Mouse (Mus musculus): ENCODE measurements around the gene Vstm2b. TPM values are rescaled to one million over a fixed set of nuclear protein-coding genes. Genes with fewer than 3 reads are reported as not detected.

Gene Vstm2b
- polyA plus RNA-seq, 1 experiment from 2014 or later: 0.75 TPM

DNA sequence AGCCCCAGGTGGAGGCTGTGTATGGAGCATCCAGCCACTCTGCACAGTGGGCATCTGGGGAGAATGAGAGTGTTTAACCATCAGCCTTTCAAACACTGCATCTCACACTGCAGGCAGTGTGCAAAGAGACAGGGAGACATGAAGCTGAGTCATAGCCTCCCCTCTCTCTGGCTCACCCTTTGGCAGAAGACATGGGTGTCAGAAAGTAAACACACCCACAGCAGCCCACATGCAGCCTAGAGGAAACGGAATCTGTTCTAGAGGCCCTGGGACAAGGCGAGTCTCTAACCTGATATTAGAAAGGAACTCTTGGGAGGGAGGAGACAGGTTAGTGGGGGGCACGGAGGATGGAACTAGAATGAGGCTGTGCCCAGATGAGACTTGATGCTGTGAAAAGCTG is 18.6 kb downstream of the Vstm2b start:
- H3K4me3 ChIP-seq (replicated peaks): no peak overlapping the region
- H3K4me1 ChIP-seq (replicated peaks): no peaks in the 10 kb centered on the region
- H3K27ac ChIP-seq: no peak overlapping the region
- no peaks in the 10 kb centered on the region for H3K9me3 ChIP-seq
- no peaks in the 10 kb centered on the region for H3K36me3 ChIP-seq
- H3K27me3 ChIP-seq (replicated peaks): no peaks in the 10 kb centered on the region
- WGBS: 71% methylated on average over 3 of the region's 3 CpGs
- ATAC-seq: no peak
- no peak overlapping the region for H3K9ac ChIP-seq
- no peak overlapping the region for H3K4me2 ChIP-seq (replicated peaks)

DNA sequence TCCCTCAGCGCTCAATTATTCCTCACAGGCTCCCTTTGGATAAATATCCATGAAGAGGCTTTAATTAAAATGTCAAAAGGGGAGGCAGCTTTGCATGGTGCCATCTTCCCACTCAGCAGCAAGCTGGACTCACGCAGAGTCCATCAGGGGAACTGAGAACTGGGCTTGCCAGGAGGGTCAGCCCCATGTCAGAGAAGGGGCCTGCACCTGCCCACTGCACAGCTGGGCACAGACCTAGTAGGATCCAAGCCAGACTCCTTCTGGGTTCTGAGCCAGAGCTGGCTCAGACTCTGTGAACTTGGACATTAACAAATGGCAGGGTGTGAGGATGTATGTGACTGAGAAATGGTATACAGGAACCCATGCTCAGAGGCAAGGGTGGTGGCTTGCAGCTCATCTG is 22.0 kb downstream of the Vstm2b start:
- ATAC-seq: no peak
- Histone ChIP-seq H3K4me1 (replicated peaks) (no peaks in the 10 kb centered on the region), H3K4me3 (replicated peaks) (no peak overlapping the region), H3K9ac (no peak overlapping the region), H3K36me3 (no peaks in the 10 kb centered on the region), H3K27me3 (replicated peaks) (no peaks in the 10 kb centered on the region), H3K4me2 (replicated peaks) (no peak overlapping the region), H3K27ac (no peak overlapping the region), H3K9me3 (no peaks in the 10 kb centered on the region)
- WGBS: 79% methylated on average over 2 of the region's 2 CpGs

DNA sequence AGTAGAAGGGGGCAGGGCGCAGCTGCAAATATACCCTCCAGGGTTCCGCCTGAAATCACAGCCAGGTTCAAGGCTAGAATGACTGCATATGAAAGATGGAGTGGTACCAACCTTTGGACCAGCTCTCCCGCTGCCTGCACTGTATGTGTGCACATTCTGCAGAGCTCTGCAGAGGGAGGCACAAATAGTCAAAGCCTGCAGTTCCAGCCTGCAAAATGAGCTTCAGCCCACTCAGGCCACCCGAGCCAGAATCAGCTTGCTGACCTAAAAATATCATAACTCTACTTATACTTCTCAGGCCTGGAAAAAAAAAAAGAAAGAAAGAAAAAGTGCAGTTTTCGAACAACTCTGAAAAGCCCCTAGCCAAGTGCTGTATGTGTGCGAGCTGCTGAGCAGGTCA is 23.2 kb downstream of the Vstm2b start:
- 74% methylated on average over 6 of the region's 6 CpGs for WGBS
- H3K9me3 ChIP-seq: no peaks in the 10 kb centered on the region
- ATAC-seq: no peak
- H3K4me2 ChIP-seq (replicated peaks): no peak overlapping the region
- H3K9ac ChIP-seq: no peak overlapping the region
- no peaks in the 10 kb centered on the region for H3K36me3 ChIP-seq
- H3K27me3 ChIP-seq (replicated peaks): no peaks in the 10 kb centered on the region
- no peaks in the 10 kb centered on the region for H3K4me1 ChIP-seq (replicated peaks)
- no peak overlapping the region for H3K4me3 ChIP-seq (replicated peaks)
- H3K27ac ChIP-seq: no peak overlapping the region

DNA sequence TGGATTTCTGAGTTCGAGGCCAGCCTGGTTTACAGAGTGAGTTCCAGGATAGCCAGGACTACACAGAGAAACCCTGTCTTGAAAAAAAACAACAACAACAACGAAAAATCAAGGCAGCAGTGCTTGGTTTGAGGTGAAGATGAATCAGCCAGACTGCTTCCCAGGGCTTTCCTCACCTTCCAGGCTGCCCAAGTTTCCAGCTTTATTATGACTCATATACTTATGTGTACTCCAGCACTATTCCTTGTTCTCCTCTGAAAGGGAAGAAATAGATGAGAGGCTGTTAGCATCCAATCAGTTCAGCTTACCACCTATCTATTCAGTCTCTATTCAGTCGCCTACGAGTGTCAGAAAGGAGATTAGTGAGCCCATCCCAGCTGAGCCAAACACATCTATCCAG is 24.7 kb downstream of the Vstm2b start:
- H3K27me3 ChIP-seq (replicated peaks): no peaks in the 10 kb centered on the region

DNA sequence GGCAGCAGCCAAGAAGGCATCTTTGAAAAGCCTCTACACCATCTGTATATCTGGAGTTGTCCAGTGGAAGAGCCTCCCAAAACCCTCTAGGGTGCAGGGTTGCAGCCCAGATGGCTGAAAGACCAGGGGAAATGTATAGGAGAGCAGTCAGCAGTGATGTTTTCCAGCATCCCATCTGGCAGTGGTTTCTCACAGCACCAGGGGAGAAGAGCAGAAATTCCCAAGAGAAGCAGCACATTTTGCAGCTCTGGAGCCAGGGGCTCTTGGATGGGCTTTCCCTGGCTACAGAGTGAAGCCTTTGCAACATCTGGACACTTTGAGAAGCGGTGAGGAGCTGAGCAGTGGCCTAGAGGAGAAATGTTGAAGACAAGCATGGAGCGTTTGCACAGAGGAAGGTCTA is 30.3 kb downstream of the Vstm2b start:
- H3K9me3 ChIP-seq: no peaks in the 10 kb centered on the region
- no peaks in the 10 kb centered on the region for H3K36me3 ChIP-seq
- no peak overlapping the region for H3K4me2 ChIP-seq (replicated peaks)
- 77% methylated on average over 2 of the region's 2 CpGs for WGBS
- no peak for ATAC-seq
- H3K4me3 ChIP-seq (replicated peaks): no peak overlapping the region
- no peaks in the 10 kb centered on the region for H3K4me1 ChIP-seq (replicated peaks)
- H3K27ac ChIP-seq: no peak overlapping the region
- H3K27me3 ChIP-seq (replicated peaks): no peaks in the 10 kb centered on the region
- no peak overlapping the region for H3K9ac ChIP-seq

More for the DNA sequence above, 24.7 kb downstream of the Vstm2b start:
- no peak overlapping the region for H3K27ac ChIP-seq
- 69% methylated on average over 4 of the region's 4 CpGs for WGBS
- no peak overlapping the region for H3K4me3 ChIP-seq (replicated peaks)
- H3K4me2 ChIP-seq (replicated peaks): no peak overlapping the region
- H3K36me3 ChIP-seq: no peaks in the 10 kb centered on the region
- no peak overlapping the region for H3K9ac ChIP-seq
- no peaks in the 10 kb centered on the region for H3K4me1 ChIP-seq (replicated peaks)
- H3K9me3 ChIP-seq: no peaks in the 10 kb centered on the region
- no peak for ATAC-seq

DNA sequence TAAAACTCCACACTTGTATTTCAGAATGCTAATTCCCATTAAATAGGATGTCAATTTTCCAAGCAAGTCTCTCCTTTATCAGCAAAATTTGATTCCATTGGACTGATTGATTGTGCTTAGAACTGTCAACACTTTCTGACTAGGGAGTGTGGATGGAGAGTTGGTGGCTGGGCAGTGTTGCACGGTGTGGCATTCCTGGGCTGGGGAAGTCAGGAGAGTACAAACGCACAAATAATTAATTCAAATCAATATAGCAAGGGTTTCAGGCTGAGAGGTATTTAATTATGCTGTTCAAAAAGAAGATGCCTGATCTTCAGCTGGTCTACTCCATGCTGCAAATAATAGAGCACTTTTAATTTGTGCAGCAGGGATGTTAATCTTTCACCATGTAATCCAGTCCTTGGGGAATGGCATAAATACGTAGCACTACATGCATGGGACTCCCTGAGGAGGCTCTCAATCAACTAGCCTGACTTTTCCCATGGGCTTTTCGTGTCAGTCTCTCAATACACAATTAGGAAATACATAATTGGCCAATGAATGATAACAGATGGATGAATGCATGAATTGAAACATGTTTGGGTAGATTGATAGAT is 38.6 kb downstream of the Vstm2b start:
- Histone ChIP-seq H3K27ac (no peak overlapping the region), H3K36me3 (no peaks in the 10 kb centered on the region), H3K4me3 (replicated peaks) (no peak overlapping the region), H3K4me2 (replicated peaks) (no peak overlapping the region), H3K27me3 (replicated peaks) (no peaks in the 10 kb centered on the region), H3K9me3 (no peaks in the 10 kb centered on the region), H3K4me1 (replicated peaks) (no peaks in the 10 kb centered on the region), H3K9ac (no peak overlapping the region)
- ATAC-seq: no peak
- WGBS: 70% methylated on average over 4 of the region's 4 CpGs

DNA sequence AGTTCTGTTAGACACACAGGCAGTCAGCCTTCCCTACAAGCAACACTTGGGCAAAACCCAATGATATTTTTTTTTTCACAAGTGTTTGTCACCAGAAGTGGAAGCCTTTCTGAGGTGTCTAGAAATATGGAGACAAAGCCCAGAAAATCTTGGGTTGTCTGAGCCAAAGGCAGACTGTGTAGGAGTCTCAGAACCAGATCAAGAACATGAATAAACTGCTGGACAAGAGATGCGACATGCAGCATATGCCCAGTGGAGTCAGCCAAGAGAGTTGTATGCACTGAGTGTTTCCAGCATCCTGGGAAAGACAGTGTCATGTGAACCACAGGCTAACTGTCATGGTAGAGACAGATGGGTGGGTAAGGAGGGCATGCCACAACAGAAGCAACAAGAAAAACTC is 41.2 kb downstream of the Vstm2b start:
- Histone ChIP-seq H3K9me3 (no peaks in the 10 kb centered on the region), H3K9ac (no peak overlapping the region), H3K4me1 (replicated peaks) (no peaks in the 10 kb centered on the region), H3K27me3 (replicated peaks) (no peaks in the 10 kb centered on the region), H3K36me3 (no peaks in the 10 kb centered on the region), H3K27ac (no peak overlapping the region), H3K4me3 (replicated peaks) (no peak overlapping the region), H3K4me2 (replicated peaks) (no peak overlapping the region)
- ATAC-seq: no peak
- 92% methylated on average over 1 of the region's 1 CpGs for WGBS

DNA sequence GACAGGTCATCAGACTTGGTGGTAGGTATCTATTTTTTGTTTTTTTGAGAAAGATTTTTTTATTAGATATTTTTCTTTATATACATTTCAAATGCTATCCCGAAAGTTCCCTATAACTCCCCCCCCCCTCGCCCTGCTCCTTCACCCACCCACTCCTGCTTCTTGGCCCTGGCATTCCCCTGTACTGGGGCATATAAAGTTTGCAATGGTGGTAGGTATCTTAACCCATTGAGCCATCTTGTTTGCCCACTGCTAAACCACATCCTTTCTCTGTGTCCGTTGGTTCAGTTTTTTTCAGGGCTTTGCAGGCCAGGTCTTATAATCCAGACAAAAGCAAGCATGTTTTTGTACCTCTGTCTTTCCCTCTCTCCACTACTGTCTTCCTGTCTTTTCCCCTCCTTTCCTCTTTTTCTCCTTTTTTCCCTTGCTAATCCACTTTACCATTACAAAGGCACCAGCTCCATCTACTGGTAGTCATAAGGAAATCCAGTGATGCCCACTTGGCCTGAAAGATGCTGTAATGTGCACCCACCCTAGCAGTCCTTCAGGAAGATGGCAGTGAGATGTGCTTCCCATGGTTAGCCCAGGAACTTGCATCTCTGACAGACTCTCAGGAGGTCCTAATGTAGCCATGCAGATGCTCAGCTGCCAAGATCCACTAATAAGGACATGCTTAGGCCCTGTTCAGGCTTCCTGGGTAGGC is 44.3 kb downstream of the Vstm2b start:
- ATAC-seq: no peak
- H3K27ac ChIP-seq: no peak overlapping the region
- H3K9ac ChIP-seq: no peak overlapping the region
- H3K4me3 ChIP-seq (replicated peaks): no peak overlapping the region
- no peak overlapping the region for H3K4me2 ChIP-seq (replicated peaks)
- H3K4me1 ChIP-seq (replicated peaks): no peaks in the 10 kb centered on the region
- H3K27me3 ChIP-seq (replicated peaks): no peaks in the 10 kb centered on the region
- WGBS: 51% methylated on average over 3 of the region's 3 CpGs
- H3K9me3 ChIP-seq: no peaks in the 10 kb centered on the region
- H3K36me3 ChIP-seq: no peaks in the 10 kb centered on the region

Other genes with a start within 250 kb of the Vstm2b start
- not detected in 2 replicates for gene 4930433I11Rik, start 89.2 kb downstream of the Vstm2b start, polyA plus RNA-seq (2015; fragmentation: Nextera tagmentation; extraction: Ambion mirVana)
- not detected in 2 replicates for gene Gm4884, start 134.4 kb downstream of the Vstm2b start, polyA plus RNA-seq (2015; fragmentation: Nextera tagmentation; extraction: Ambion mirVana)